Mouse (Mus musculus) layer of hippocampus, adult 8-10 months (tissue): ENCODE data around the gene 1700028J19Rik. TPM values are rescaled to one million over a fixed set of nuclear protein-coding genes. Genes with fewer than 3 reads are reported as not detected.

Source experiments
- total RNA-seq, 4 experiments: library from RNA; stranded (reverse); gene quantifications; 2 replicates each; pipeline ENCODE4 v1.2.4; 2022

Gene 1700028J19Rik
- total RNA-seq, 4 experiments from 2014 or later = 1.3 to 2.4 (median 1.7) TPM

Other genes starting within 250 kb of the 1700028J19Rik start
- gene Klk1b26, start 234.5 kb downstream of the 1700028J19Rik start, total RNA-seq = not detected
- not detected for gene Klk1b27, start 194.4 kb downstream of the 1700028J19Rik start, total RNA-seq
- gene Klk1b21, start 144.4 kb downstream of the 1700028J19Rik start, total RNA-seq = not detected
- gene Klk1b22, start 134.0 kb downstream of the 1700028J19Rik start, total RNA-seq = not detected
- gene Klk1b16, start 109.9 kb downstream of the 1700028J19Rik start, total RNA-seq = not detected
- gene Klk1b24, start 58.5 kb downstream of the 1700028J19Rik start, total RNA-seq = not detected
- gene Klk1b3, start 48.5 kb downstream of the 1700028J19Rik start, total RNA-seq = not detected
- not detected for gene Klk1b4, start 39.3 kb downstream of the 1700028J19Rik start, total RNA-seq
- not detected for gene Klk1b5, start 30.8 kb downstream of the 1700028J19Rik start, total RNA-seq
- not detected for gene Klk1, start 21.3 kb downstream of the 1700028J19Rik start, total RNA-seq
- not detected for gene Gm36864, start 10.5 kb downstream of the 1700028J19Rik start, total RNA-seq
- gene 2410002F23Rik, start within 50 bp of the 1700028J19Rik start, total RNA-seq = 10 to 100 TPM; 76.7 to 94.0 (median 85.5) TPM
- gene Acp4, start 10.7 kb upstream of the 1700028J19Rik start, total RNA-seq = not detected
- gene Gm15517, start 14.8 kb upstream of the 1700028J19Rik start, total RNA-seq = not detected
- gene Clec11a, start 60.2 kb upstream of the 1700028J19Rik start, total RNA-seq = 1 to 10 TPM; 3.6 to 4.2 (median 3.6) TPM
- 100 to 1,000 TPM; 568 to 623 (median 583) TPM for gene Shank1, start 63.6 kb upstream of the 1700028J19Rik start, total RNA-seq
- gene Syt3, start 137.4 kb upstream of the 1700028J19Rik start, total RNA-seq = 10 to 100 TPM; 82.9 to 94.7 (median 87.0) TPM
- 1 to 10 TPM; 2.2 to 4.3 (median 2.8) TPM for gene 1700008O03Rik, start 139.1 kb upstream of the 1700028J19Rik start, total RNA-seq
- gene Lrrc4b, start 182.3 kb upstream of the 1700028J19Rik start, total RNA-seq = 100 to 1,000 TPM; 278 to 302 (median 291) TPM
- 10 to 100 TPM; 11.1 to 13.6 (median 12.4) TPM for gene Aspdh, start 218.7 kb upstream of the 1700028J19Rik start, total RNA-seq
- gene Josd2, start 221.3 kb upstream of the 1700028J19Rik start, total RNA-seq = 100 to 1,000 TPM in 2 of 4 experiments, 10 to 100 TPM in 2; 97.1 to 114 (median 103) TPM
- 100 to 1,000 TPM; 201 to 225 (median 215) TPM for gene Emc10, start 249.8 kb upstream of the 1700028J19Rik start, total RNA-seq
- gene Fam71e1, start 249.9 kb upstream of the 1700028J19Rik start, total RNA-seq = 10 to 100 TPM; 15.5 to 21.6 (median 19.0) TPM